Mouse (Mus musculus) megakaryocyte, embryonic 14.5 days (primary cell): ENCODE results near the gene Ftsj3.

Experiments
- FLI1 ChIP-seq: IDR thresholded peaks from 2 replicates; pipeline ENCODE4 v1.6.1; 2012; ENCODE audit warnings: low read length, inconsistent platforms, mixed read lengths
- GATA1 ChIP-seq: IDR thresholded peaks from 3 replicates; pipeline ENCODE4 v1.6.1; 2012; ENCODE audit warnings: mixed read lengths, low read length, inconsistent platforms, borderline replicate concordance

DNA sequence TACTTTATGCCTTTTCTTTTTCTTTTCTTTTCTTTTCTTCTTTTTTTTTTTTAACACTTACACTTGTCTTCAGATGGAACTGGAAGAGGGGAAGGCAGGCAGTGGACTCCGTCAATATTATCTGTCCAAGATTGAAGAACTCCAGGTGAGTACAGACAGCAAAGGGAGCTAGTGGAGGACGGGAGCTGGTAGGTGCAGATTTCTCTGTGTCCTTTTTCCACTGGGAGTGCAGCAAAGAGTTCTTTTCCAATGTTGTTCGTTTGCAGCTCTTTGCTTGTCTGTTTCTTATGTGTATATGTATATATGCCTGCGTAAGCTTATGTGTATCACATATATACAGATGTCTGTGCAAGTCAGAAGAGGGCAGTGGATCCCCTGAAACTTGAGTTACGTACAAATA, 896 bp upstream of the Ftsj3 start:
- TF ChIP-seq GATA1 (no peak), FLI1 (no peak)
